Mouse (Mus musculus) MEL (cell line): ENCODE data around the gene Galnt10. TPM values are rescaled to one million over a fixed set of nuclear protein-coding genes. Genes with fewer than 3 reads are reported as not detected.
A peak's percentile ranks its signal among the peaks of the same experiment; 100 is the strongest.

Experiments used
- DNase-seq: peaks from one replicate; pipeline ENCODE4 v3.0.0; 2011; ENCODE audit warnings: low read depth, low spot score
- H3K27ac ChIP-seq: 2 replicates; pipeline ENCODE4 v1.5.1; 2012; ENCODE audit warnings: low read depth, mild to moderate bottlenecking, control low read depth, low read length, moderate library complexity; ENCODE audit not compliant: control insufficient read depth
- H3K27me3 ChIP-seq, 2 experiments: fragments of 150-350 bp in 1 of 2; sonication (generic) in 1 of 2; 2 replicates each; pipeline ENCODE4 v1.6.1; 2012; ENCODE audit warnings: low read length in 2 of 2, mild to moderate bottlenecking in 2 of 2, improper control_type of control experiment in 1 of 2, moderate library complexity in 1 of 2; ENCODE audit not compliant: insufficient read depth in 2 of 2, control insufficient read depth in 1 of 2
- H3K36me3 ChIP-seq, 2 experiments: 2 replicates each; pipeline ENCODE4 v1.6.1; 2012 to 2014; ENCODE audit warnings: low read length in 2 of 2, improper control_type of control experiment in 1 of 2, inconsistent platforms in 1 of 2, mild to moderate bottlenecking in 1 of 2; ENCODE audit not compliant: insufficient read depth in 2 of 2, control insufficient read depth in 1 of 2
- H3K4me1 ChIP-seq, 2 experiments: fragments of 150-350 bp in 1 of 2; sonication (generic) in 1 of 2; 2 replicates each; pipeline ENCODE4 v1.6.1; 2012; ENCODE audit warnings: low read length in 2 of 2, improper control_type of control experiment in 1 of 2, mild to moderate bottlenecking in 1 of 2; ENCODE audit not compliant: insufficient read depth in 2 of 2, control insufficient read depth in 1 of 2
- H3K4me3 ChIP-seq, 2 experiments: fragments of 150-350 bp in 1 of 2; sonication (generic) in 1 of 2; 2 replicates each; pipeline ENCODE4 v1.5.1; 2012; ENCODE audit warnings: low read depth in 2 of 2, low read length in 2 of 2, mild to moderate bottlenecking in 2 of 2, moderate library complexity in 2 of 2, control low read depth in 1 of 2, improper control_type of control experiment in 1 of 2; ENCODE audit not compliant: control insufficient read depth in 1 of 2, insufficient read depth in 1 of 2
- H3K79me2 ChIP-seq: 2 replicates; pipeline ENCODE4 v1.6.1; 2012; ENCODE audit warnings: mild to moderate bottlenecking, low read length, moderate library complexity; ENCODE audit not compliant: control insufficient read depth, poor library complexity, insufficient read depth
- H3K9ac ChIP-seq: 2 replicates; pipeline ENCODE4 v1.6.1; 2012; ENCODE audit warnings: low read depth, mild to moderate bottlenecking, control low read depth, low read length, moderate library complexity; ENCODE audit not compliant: control insufficient read depth, poor library complexity, severe bottlenecking
- H3K9me3 ChIP-seq: fragments of 150-350 bp; sonication (generic); replicated peaks from 2 replicates; pipeline ENCODE4 v1.6.1; 2012; ENCODE audit warnings: mild to moderate bottlenecking, low read length, improper control_type of control experiment, moderate library complexity; ENCODE audit not compliant: insufficient read depth
- BHLHE40 ChIP-seq: IDR thresholded peaks from 2 replicates; pipeline ENCODE4 v1.6.1; 2012; ENCODE audit warnings: low read depth, mild to moderate bottlenecking, inconsistent platforms, low read length, improper control_type of control experiment, borderline replicate concordance
- CTCF ChIP-seq, 3 experiments: IDR thresholded peaks in 2 of 3; conservative IDR thresholded peaks in 1 of 3; 2 replicates each; pipeline ENCODE4 v1.5.1; 2011 to 2012; ENCODE audit warnings: low read length in 3 of 3, low read depth in 2 of 3, mild to moderate bottlenecking in 2 of 3, improper control_type of control experiment in 1 of 3, inconsistent platforms in 1 of 3, mixed read lengths in 1 of 3, moderate library complexity in 1 of 3; ENCODE audit not compliant: control insufficient read depth in 1 of 3, insufficient read depth in 1 of 3, poor library complexity in 1 of 3, severe bottlenecking in 1 of 3
- E2F4 ChIP-seq: IDR thresholded peaks from 2 replicates; pipeline ENCODE4 v1.6.1; 2011; ENCODE audit warnings: low read depth, low read length, improper control_type of control experiment, borderline replicate concordance
- EP300 ChIP-seq, 2 experiments: IDR thresholded peaks; 2 replicates each; pipeline ENCODE4 v1.6.1; 2011; ENCODE audit warnings: improper control_type of control experiment in 2 of 2, low read length in 2 of 2, low read depth in 1 of 2, mild to moderate bottlenecking in 1 of 2
- GATA1 ChIP-seq: IDR thresholded peaks from 2 replicates; pipeline ENCODE4 v1.6.1; 2011; ENCODE audit warnings: low read depth, low read length, improper control_type of control experiment
- JUND ChIP-seq: IDR thresholded peaks from 2 replicates; pipeline ENCODE4 v1.6.1; 2011; ENCODE audit warnings: low read depth, mild to moderate bottlenecking, improper control_type of control experiment, low read length
- MAX ChIP-seq: IDR thresholded peaks from 2 replicates; pipeline ENCODE4 v1.6.1; 2011; ENCODE audit warnings: low read length, improper control_type of control experiment
- MAZ ChIP-seq: IDR thresholded peaks from 2 replicates; pipeline ENCODE4 v1.6.1; 2012; ENCODE audit warnings: low read depth, mild to moderate bottlenecking, inconsistent platforms, low read length, improper control_type of control experiment
- MEF2A ChIP-seq: IDR thresholded peaks from 2 replicates; pipeline ENCODE4 v1.6.1; 2014; ENCODE audit warnings: low read depth, mild to moderate bottlenecking, inconsistent platforms, low read length, improper control_type of control experiment; ENCODE audit not compliant: poor library complexity, insufficient replicate concordance, severe bottlenecking; ENCODE audit errors: extremely low read depth
- MYB ChIP-seq: IDR thresholded peaks from 2 replicates; pipeline ENCODE4 v1.6.1; 2011; ENCODE audit warnings: mild to moderate bottlenecking, low read depth, low read length, improper control_type of control experiment
- NRF1 ChIP-seq: IDR thresholded peaks from 2 replicates; pipeline ENCODE4 v1.6.1; 2014; ENCODE audit warnings: low read depth, mild to moderate bottlenecking, inconsistent platforms, low read length, improper control_type of control experiment, moderate library complexity; ENCODE audit not compliant: poor library complexity, insufficient read depth, severe bottlenecking
- POLR2AphosphoS2 ChIP-seq: IDR thresholded peaks from 2 replicates; pipeline ENCODE4 v1.6.1; 2011; ENCODE audit warnings: low read length, improper control_type of control experiment
- POLR2AphosphoS5 ChIP-seq: IDR thresholded peaks from 2 replicates; pipeline ENCODE4 v1.6.1; 2012; ENCODE audit warnings: low read depth, borderline replicate concordance, mild to moderate bottlenecking, inconsistent platforms, low read length, moderate library complexity, mixed read lengths
- RCOR1 ChIP-seq: IDR thresholded peaks from 2 replicates; pipeline ENCODE4 v1.6.1; 2012; ENCODE audit warnings: low read depth, mild to moderate bottlenecking, inconsistent platforms, low read length, improper control_type of control experiment
- SMC3 ChIP-seq: IDR thresholded peaks from 2 replicates; pipeline ENCODE4 v1.6.1; 2011; ENCODE audit warnings: low read depth, low read length, improper control_type of control experiment
- TAL1 ChIP-seq: IDR thresholded peaks from 2 replicates; pipeline ENCODE4 v1.6.1; 2012; ENCODE audit warnings: mild to moderate bottlenecking, inconsistent platforms, low read length, moderate library complexity, mixed read lengths
- UBTF ChIP-seq: IDR thresholded peaks from 2 replicates; pipeline ENCODE4 v1.6.1; 2012; ENCODE audit warnings: low read depth, mild to moderate bottlenecking, inconsistent platforms, low read length, improper control_type of control experiment, moderate library complexity, borderline replicate concordance; ENCODE audit not compliant: insufficient read depth
- USF2 ChIP-seq, 2 experiments: IDR thresholded peaks; 2 replicates each; pipeline ENCODE4 v1.6.1; 2011 to 2012; ENCODE audit warnings: improper control_type of control experiment in 2 of 2, low read length in 2 of 2, borderline replicate concordance in 1 of 2, inconsistent platforms in 1 of 2, low read depth in 1 of 2, mild to moderate bottlenecking in 1 of 2; ENCODE audit not compliant: insufficient read depth in 1 of 2
- ZKSCAN1 ChIP-seq: IDR thresholded peaks from 2 replicates; pipeline ENCODE4 v1.6.1; 2012; ENCODE audit warnings: low read depth, mild to moderate bottlenecking, inconsistent platforms, low read length, improper control_type of control experiment, moderate library complexity
- polyA plus RNA-seq, 2 experiments: library from polyadenylated mRNA; stranded (reverse) in 1 of 2; unstranded in 1 of 2; fragments of >175 nt in 1 of 2; fragments of >200 nt in 1 of 2; gene quantifications; 2 replicates each; pipeline versions ENCODE4 v1.2.1 to v1.2.4; 2012; ENCODE audit warnings: low replicate concordance in 2 of 2, low read depth in 1 of 2; ENCODE audit not compliant: insufficient read length in 2 of 2, insufficient read depth in 1 of 2, missing spikeins in 1 of 2
- total RNA-seq: library from RNA; depleted of rRNA; stranded (reverse); fragments of 300-350 nt; gene quantifications from 2 replicates; pipeline ENCODE4 v1.2.3, GENCODE M21; 2012

Gene Galnt10
- total and polyA plus RNA-seq, 3 experiments, result 26.7 to 27.4 TPM; not detected in 1

DNA sequence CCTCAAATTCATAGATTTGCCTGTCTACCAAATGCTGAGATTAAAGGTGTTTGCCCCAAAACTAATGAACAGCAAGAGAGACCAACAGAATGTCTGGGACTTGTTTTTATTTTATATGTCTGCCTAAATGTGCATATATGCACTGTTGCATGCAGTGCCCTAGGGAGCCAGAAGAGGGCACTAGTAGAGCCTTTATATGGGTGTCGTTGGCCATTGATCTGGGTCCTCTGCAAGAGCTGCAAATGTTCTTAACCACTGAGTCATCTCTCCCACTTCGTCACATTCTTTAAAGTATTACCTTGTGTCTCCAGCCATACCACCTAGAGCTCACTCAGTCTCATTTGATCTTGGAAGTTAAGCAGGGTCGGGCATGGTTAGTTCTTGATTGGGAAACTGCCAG lies 118.9 kb downstream of the Galnt10 start:
- no peaks in the 10 kb centered on the region for H3K27me3 ChIP-seq
- no peak overlapping the region for H3K27ac ChIP-seq
- no peaks in the 10 kb centered on the region for H3K4me1 ChIP-seq
- H3K9ac ChIP-seq, result no peak overlapping the region
- H3K79me2 ChIP-seq, result no peaks in the 10 kb centered on the region
- H3K4me3 ChIP-seq, result no peak overlapping the region
- H3K36me3 ChIP-seq, result no peaks in the 10 kb centered on the region; a peak in 1 of 4 replicates
- H3K9me3 ChIP-seq, result no peaks in the 10 kb centered on the region
- DNase-seq, result peak; percentile 55
- TF ChIP-seq CTCF (IDR thresholded peaks at IDR 0.05 in 2 of 3, conservative IDR thresholded peaks at IDR 0.05 in 1 of 3; ENCODE audit: control insufficient read depth in 1 of 3, insufficient read depth in 1 of 3, low read depth in 2 of 3, low read length in 3 of 3, poor library complexity in 1 of 3, severe bottlenecking in 1 of 3) (peak; percentile 59 to 61 (median 60)), MAZ (no peak), MEF2A (no peak), MAX (no peak), POLR2AphosphoS2 (no peak), SMC3 (peak; percentile 43), GATA1 (no peak), NRF1 (no peak), MYB (no peak), ZKSCAN1 (no peak), UBTF (no peak)

DNA sequence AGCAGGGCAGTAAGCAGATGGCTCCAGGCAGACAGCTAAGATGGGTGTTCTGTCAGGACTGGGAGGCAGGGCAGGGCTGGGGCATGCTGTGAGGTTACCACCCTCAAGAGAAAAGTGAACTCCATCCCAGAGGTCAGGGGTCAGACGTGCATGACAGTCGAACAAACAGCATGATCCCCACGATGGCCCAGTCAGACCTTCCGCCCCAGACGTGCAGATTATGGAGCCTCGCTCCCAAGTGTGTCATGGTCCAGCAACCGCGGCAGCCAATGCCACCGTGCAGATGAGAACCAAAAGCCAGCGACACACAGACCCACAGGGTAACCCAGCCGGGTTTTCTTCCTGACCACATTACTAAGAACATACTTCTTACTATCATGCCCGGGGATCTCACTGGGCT lies 121.4 kb downstream of the Galnt10 start:
- Histone ChIP-seq H3K27me3 (no peaks in the 10 kb centered on the region), H3K27ac (no peak overlapping the region), H3K4me3 (no peak overlapping the region), H3K9me3 (no peaks in the 10 kb centered on the region), H3K4me1 (no peaks in the 10 kb centered on the region), H3K9ac (no peak overlapping the region), H3K79me2 (no peaks in the 10 kb centered on the region), H3K36me3 (no peaks in the 10 kb centered on the region; a peak in 1 of 4 replicates)
- TF ChIP-seq RCOR1 (no peak), POLR2AphosphoS5 (no peak), MAZ (no peak), JUND (no peak), TAL1 (no peak), POLR2AphosphoS2 (no peak), USF2 (IDR thresholded peaks at IDR 0.05; ENCODE audit: borderline replicate concordance in 1 of 2, insufficient read depth in 1 of 2, low read depth in 1 of 2, low read length in 2 of 2) (no peak), E2F4 (no peak), BHLHE40 (no peak), SMC3 (no peak), EP300 (IDR thresholded peaks at IDR 0.05; ENCODE audit: low read depth in 1 of 2, low read length in 2 of 2) (no peak)
- no peak for DNase-seq
